Mouse (Mus musculus) intestine, embryonic 14.5 days (tissue): ENCODE measurements around the gene Gcnt3. TPM values are rescaled to one million over a fixed set of nuclear protein-coding genes. Genes with fewer than 3 reads are reported as not detected.
A peak's percentile ranks its signal among the peaks of the same experiment; 100 is the strongest.

ENCODE experiments used
- ATAC-seq: fragments of 200-750 bp; cut with Nextera tagmentation; replicated peaks from 2 replicates; pipeline ENCODE4 v1.8.0; 2017; ENCODE audit warnings: low read depth, moderate number of reproducible peaks, moderate TSS enrichment, moderate library complexity; ENCODE audit not compliant: low FRiP score, low TSS enrichment
- DNase-seq: peaks from one replicate; pipeline ENCODE4 v3.0.0-alpha.2; 2018; ENCODE audit warnings: low spot score
- H3K27ac ChIP-seq: fragments of 300-500 bp; sonication (generic); 2 replicates; pipeline ENCODE4 v1.5.1; 2014; ENCODE audit warnings: low read depth, mild to moderate bottlenecking, control low read depth
- H3K27me3 ChIP-seq: fragments of 300-500 bp; sonication (generic); replicated peaks from 2 replicates; pipeline ENCODE4 v1.6.1; 2014; ENCODE audit warnings: low read length, control low read depth; ENCODE audit not compliant: control insufficient read depth, insufficient read depth
- H3K36me3 ChIP-seq: fragments of 300-500 bp; sonication (generic); 2 replicates; pipeline ENCODE4 v1.6.1; 2014; ENCODE audit warnings: low read length, control low read depth; ENCODE audit not compliant: control insufficient read depth, insufficient read depth
- H3K4me1 ChIP-seq: fragments of 300-500 bp; sonication (generic); replicated peaks from 2 replicates; pipeline ENCODE4 v1.6.1; 2014; ENCODE audit warnings: low read length, control low read depth, mixed read lengths; ENCODE audit not compliant: control insufficient read depth, insufficient read depth
- H3K4me2 ChIP-seq: fragments of 300-500 bp; sonication (generic); 2 replicates; pipeline ENCODE4 v1.6.1; 2014; ENCODE audit warnings: low read length
- H3K4me3 ChIP-seq: fragments of 300-500 bp; sonication (generic); 2 replicates; pipeline ENCODE4 v1.5.1; 2014; ENCODE audit warnings: low read depth, low read length, control low read depth, mixed read lengths
- H3K9ac ChIP-seq: fragments of 300-500 bp; sonication (generic); 2 replicates; pipeline ENCODE4 v1.6.1; 2014; ENCODE audit warnings: mild to moderate bottlenecking, low read length
- H3K9me3 ChIP-seq: fragments of 300-500 bp; sonication (generic); 2 replicates; pipeline ENCODE4 v1.6.1; 2016; ENCODE audit warnings: low read length, control low read depth; ENCODE audit not compliant: control insufficient read depth
- WGBS: fragments of 180-500 bp; shearing (Covaris S2); extraction: QIAGEN DNeasy Blood & Tissue Kit; methylation state at CpG from one replicate; pipeline ENCODE4 v1.1.7; 2014; 5-methylcytosine and 5-hydroxymethylcytosine counted together
- polyA plus RNA-seq: library from polyadenylated mRNA; unstranded; fragments of >200 nt; fragmentation: Nextera tagmentation; extraction: Ambion mirVana; gene quantifications from 2 replicates; pipeline ENCODE4 v1.2.1, GENCODE M21; 2014

The Gcnt3 gene
- polyA plus RNA-seq, 1 experiment from 2014 or later, result 5.0 TPM

DNA sequence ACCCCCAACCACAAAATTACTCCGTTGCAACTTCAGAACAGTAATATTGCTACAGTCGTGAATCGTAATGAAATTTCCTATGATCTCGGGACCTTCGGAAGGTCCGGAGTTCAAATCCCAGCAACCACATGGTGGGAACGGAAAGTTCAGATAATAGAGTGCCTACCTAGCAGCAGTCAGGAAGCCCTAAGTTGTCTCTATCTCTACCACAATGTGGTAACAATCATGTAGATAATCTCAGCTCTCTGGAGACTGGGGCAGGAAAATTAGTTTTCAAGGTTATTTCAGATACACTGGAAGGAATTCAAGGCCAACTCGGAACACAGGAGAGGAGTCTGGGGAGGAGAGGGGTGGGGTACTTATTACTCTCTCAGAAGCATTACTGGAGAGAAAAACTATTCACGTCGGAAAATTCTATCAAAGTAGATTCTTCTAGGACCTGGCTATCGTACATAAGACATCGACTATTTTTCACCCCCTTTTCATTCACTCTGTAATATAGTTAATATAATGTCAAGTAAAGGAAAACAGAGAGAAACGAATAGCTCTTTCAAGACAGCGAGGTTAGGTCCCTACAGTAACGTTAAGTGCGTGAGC is 49.1 kb downstream of the Gcnt3 start:
- H3K4me1 ChIP-seq, result peaks cover 16% of the 10 kb centered on the region

GRCm38 (mm10) chr9:69987579-69987978 is 50.3 kb downstream of the Gcnt3 start:
- no peak for ATAC-seq
- WGBS, result 0% methylated on average over 3 of the region's 3 CpGs
- peaks cover 12% of the 10 kb centered on the region for H3K4me1 ChIP-seq

More for the DNA sequence above, 49.1 kb downstream of the Gcnt3 start:
- H3K9ac ChIP-seq, result peak overlapping the region; percentile 27
- H3K4me2 ChIP-seq, result peak overlapping the region; percentile 81
- peak overlapping the region; percentile 96 for H3K27ac ChIP-seq
- H3K4me3 ChIP-seq, result peak overlapping the region; percentile 96
- 37% methylated on average over 16 of the region's 16 CpGs for WGBS
- DNase-seq (no peak), ATAC-seq (peak; percentile 4; the same call in 1 of the 2 replicates)
- no peaks in the 10 kb centered on the region for H3K9me3 ChIP-seq
- H3K27me3 ChIP-seq, result no peaks in the 10 kb centered on the region
- H3K36me3 ChIP-seq, result peaks cover 13% of the 10 kb centered on the region

DNA sequence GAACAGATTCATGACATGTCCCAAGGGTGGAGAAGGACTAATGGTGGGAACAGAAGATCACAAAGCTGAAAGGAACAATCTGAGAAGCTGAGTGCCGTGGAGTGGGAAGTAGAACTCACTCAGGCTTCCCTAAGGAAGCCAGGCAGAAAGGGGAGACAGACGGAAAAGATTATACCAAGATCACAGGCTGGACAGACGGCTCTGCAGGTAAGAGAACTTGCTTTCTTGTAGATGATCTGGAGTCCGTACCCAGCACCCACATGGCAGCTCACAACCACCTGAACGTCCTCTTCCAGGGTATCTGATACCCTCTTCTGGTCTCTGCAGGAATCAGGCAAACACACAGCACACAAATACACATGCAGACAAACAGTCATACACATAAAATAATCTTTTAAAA is 51.3 kb downstream of the Gcnt3 start:
- Histone ChIP-seq H3K4me2 (no peak overlapping the region), H3K27me3 (no peaks in the 10 kb centered on the region), H3K9me3 (no peaks in the 10 kb centered on the region), H3K9ac (no peak overlapping the region), H3K27ac (no peak overlapping the region), H3K4me3 (no peak overlapping the region), H3K36me3 (0 out of 2 replicates have a peak, but pooled peaks cover 1% of the 10 kb centered on the region), H3K4me1 (peaks cover 12% of the 10 kb centered on the region)
- DNase-seq, result no peak
- WGBS, result 84% methylated on average over 5 of the region's 5 CpGs
- ATAC-seq, result no peak

More at GRCm38 (mm10) chr9:69987579-69987978, 50.3 kb downstream of the Gcnt3 start:
- no peak overlapping the region for H3K9ac ChIP-seq
- H3K27me3 ChIP-seq, result no peaks in the 10 kb centered on the region
- H3K4me3 ChIP-seq, result no peak overlapping the region
- H3K27ac ChIP-seq, result no peak overlapping the region
- no peak overlapping the region for H3K4me2 ChIP-seq
- H3K9me3 ChIP-seq, result no peaks in the 10 kb centered on the region
- H3K36me3 ChIP-seq, result peaks cover 12% of the 10 kb centered on the region
- DNase-seq, result peak; percentile 84

GRCm38 (mm10) chr9:69986063-69986462 is 51.8 kb downstream of the Gcnt3 start:
- WGBS, result 72% methylated on average over 10 of the region's 10 CpGs
- H3K9ac ChIP-seq, result no peak overlapping the region
- H3K4me1 ChIP-seq, result peaks cover 10% of the 10 kb centered on the region
- H3K27me3 ChIP-seq, result no peaks in the 10 kb centered on the region
- no peaks in the 10 kb centered on the region for H3K9me3 ChIP-seq
- H3K4me3 ChIP-seq, result no peak overlapping the region
- no peaks in the 10 kb centered on the region for H3K36me3 ChIP-seq
- DNase-seq (no peak), ATAC-seq (no peak)
- H3K27ac ChIP-seq, result no peak overlapping the region
- no peak overlapping the region for H3K4me2 ChIP-seq

DNA sequence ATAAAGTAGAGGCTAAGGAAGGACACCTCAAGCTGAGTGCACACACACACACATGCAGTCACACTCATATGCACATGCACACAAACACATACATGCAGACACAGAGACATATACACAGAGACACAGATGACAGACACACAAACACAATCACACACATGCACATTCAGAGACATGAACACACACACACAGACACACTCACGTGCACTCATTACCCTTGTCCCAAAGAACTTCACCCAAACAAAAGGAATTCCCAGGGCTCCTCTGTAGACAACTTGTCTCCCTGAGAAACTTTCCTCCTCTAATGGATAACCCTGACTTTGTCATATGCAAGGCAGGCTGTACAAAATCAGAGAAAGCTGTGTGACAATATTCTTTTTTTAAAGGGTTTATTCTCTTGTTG is 52.4 kb downstream of the Gcnt3 start:
- Histone ChIP-seq H3K4me1 (peaks cover 5% of the 10 kb centered on the region), H3K4me3 (no peak overlapping the region), H3K4me2 (no peak overlapping the region), H3K27me3 (no peaks in the 10 kb centered on the region), H3K9me3 (no peaks in the 10 kb centered on the region), H3K27ac (no peak overlapping the region), H3K9ac (no peak overlapping the region), H3K36me3 (no peaks in the 10 kb centered on the region)
- no peak for ATAC-seq
- WGBS, result 80% methylated on average over 1 of the region's 1 CpGs
- no peak for DNase-seq

Other genes with a start within 250 kb of the Gcnt3 start
- gene Bnip2, start 48.6 kb downstream of the Gcnt3 start, polyA plus RNA-seq, result 83.7 and 93.5 TPM in 2 replicates
- 195 and 196 TPM in 2 replicates for gene Gtf2a2, start 25.5 kb downstream of the Gcnt3 start, polyA plus RNA-seq
- gene Fam81a, start 104.5 kb upstream of the Gcnt3 start, polyA plus RNA-seq, result 3.7 and 6.5 TPM in 2 replicates
- gene Myo1e, start 169.3 kb upstream of the Gcnt3 start, polyA plus RNA-seq, result 17.0 and 17.4 TPM in 2 replicates